Mouse (Mus musculus) limb, embryonic 11.5 days (tissue): ENCODE data around the gene A930018P22Rik. TPM values are rescaled to one million over a fixed set of nuclear protein-coding genes. Genes with fewer than 3 reads are reported as not detected.
A peak's percentile ranks its signal among the peaks of the same experiment; 100 is the strongest.

Source experiments
- ATAC-seq: fragments of 200-750 bp; cut with Nextera tagmentation; 2 replicates; pipeline ENCODE4 v1.8.0; 2017; ENCODE audit warnings: low read depth; ENCODE audit not compliant: insufficient number of reproducible peaks, low FRiP score, low TSS enrichment
- DNase-seq: peaks from one replicate; pipeline ENCODE4 v3.0.0-alpha.2; 2015; ENCODE audit warnings: low spot score
- H3K27ac ChIP-seq: fragments of 300-500 bp; sonication (generic); replicated peaks from 2 replicates; pipeline ENCODE4 v1.5.1; 2014; ENCODE audit warnings: low read depth, mild to moderate bottlenecking, low read length
- H3K27me3 ChIP-seq: fragments of 300-500 bp; sonication (generic); 2 replicates; pipeline ENCODE4 v1.6.1; 2014; ENCODE audit warnings: mild to moderate bottlenecking, low read length, mixed read lengths; ENCODE audit not compliant: control insufficient read depth, insufficient read depth
- H3K36me3 ChIP-seq: fragments of 300-500 bp; sonication (generic); 2 replicates; pipeline ENCODE4 v1.6.1; 2014; ENCODE audit warnings: mild to moderate bottlenecking, low read length, moderate library complexity, mixed read lengths; ENCODE audit not compliant: control insufficient read depth, insufficient read depth
- H3K4me1 ChIP-seq: fragments of 300-500 bp; sonication (generic); 2 replicates; pipeline ENCODE4 v1.6.1; 2014; ENCODE audit warnings: low read length, mixed read lengths; ENCODE audit not compliant: control insufficient read depth, insufficient read depth
- H3K4me2 ChIP-seq: fragments of 300-500 bp; sonication (generic); 2 replicates; pipeline ENCODE4 v1.6.1; 2014; ENCODE audit warnings: low read depth, mild to moderate bottlenecking, moderate library complexity; ENCODE audit not compliant: severe bottlenecking
- H3K4me3 ChIP-seq: fragments of 300-500 bp; sonication (generic); 2 replicates; pipeline ENCODE4 v1.5.1; 2014; ENCODE audit warnings: low read depth, low read length
- H3K9ac ChIP-seq: fragments of 300-500 bp; sonication (generic); 2 replicates; pipeline ENCODE4 v1.6.1; 2014; ENCODE audit warnings: mild to moderate bottlenecking, low read length
- H3K9me3 ChIP-seq: fragments of 300-500 bp; sonication (generic); 2 replicates; pipeline ENCODE4 v1.6.1; 2016; ENCODE audit warnings: low read length; ENCODE audit not compliant: control insufficient read depth
- WGBS: fragments of 180-500 bp; shearing (Covaris S2); extraction: QIAGEN DNeasy Blood & Tissue Kit; methylation state at CpG from one replicate; pipeline ENCODE4 v1.1.7; 2014; 5-methylcytosine and 5-hydroxymethylcytosine counted together
- polyA plus RNA-seq: library from polyadenylated mRNA; unstranded; fragments of >200 nt; fragmentation: Nextera tagmentation; extraction: Ambion mirVana; gene quantifications from 2 replicates; pipeline ENCODE4 v1.2.1, GENCODE M21; 2014

Gene A930018P22Rik
- polyA plus RNA-seq, 1 experiment from 2014 or later = not detected

GRCm38 (mm10) chr2:104134150-104135056 is 11.8 kb downstream of the A930018P22Rik start:
- no peak overlapping the region for H3K4me3 ChIP-seq
- DNase-seq (peak; percentile 81), ATAC-seq (peak; percentile 49; the same call in 1 of the 2 replicates)
- H3K4me2 ChIP-seq = no peak overlapping the region
- H3K9me3 ChIP-seq = no peaks in the 10 kb centered on the region
- H3K27me3 ChIP-seq = no peaks in the 10 kb centered on the region
- no peaks in the 10 kb centered on the region for H3K4me1 ChIP-seq
- no peak overlapping the region for H3K9ac ChIP-seq
- WGBS = 47% methylated on average over 8 of the region's 8 CpGs
- no peak overlapping the region for H3K27ac ChIP-seq
- H3K36me3 ChIP-seq = no peaks in the 10 kb centered on the region

- H3K9me3 ChIP-seq = no peaks in the 10 kb centered on the region
- H3K27me3 ChIP-seq = no peaks in the 10 kb centered on the region
- 70% methylated on average over 2 of the region's 2 CpGs for WGBS
- no peak overlapping the region for H3K27ac ChIP-seq
- H3K4me1 ChIP-seq = no peaks in the 10 kb centered on the region
- H3K9ac ChIP-seq = no peak overlapping the region
- H3K36me3 ChIP-seq = no peaks in the 10 kb centered on the region
- H3K4me3 ChIP-seq = no peak overlapping the region
- DNase-seq (no peak), ATAC-seq (no peak)
- H3K4me2 ChIP-seq = no peak overlapping the region
Measured at GRCm38 (mm10) chr2:104135920-104136319, 13.4 kb downstream of the A930018P22Rik start.

GRCm38 (mm10) chr2:104142140-104142539 is 19.6 kb downstream of the A930018P22Rik start:
- Histone ChIP-seq H3K4me1 (no peaks in the 10 kb centered on the region), H3K4me3 (no peak overlapping the region), H3K27ac (no peak overlapping the region), H3K4me2 (no peak overlapping the region), H3K36me3 (no peaks in the 10 kb centered on the region), H3K9ac (no peak overlapping the region), H3K27me3 (no peaks in the 10 kb centered on the region), H3K9me3 (no peaks in the 10 kb centered on the region)
- 93% methylated on average over 8 of the region's 8 CpGs for WGBS
- DNase-seq = no peak
- no peak for ATAC-seq

- 89% methylated on average over 12 of the region's 12 CpGs for WGBS
- no peaks in the 10 kb centered on the region for H3K4me1 ChIP-seq
- H3K27me3 ChIP-seq = no peaks in the 10 kb centered on the region
- H3K9ac ChIP-seq = no peak overlapping the region
- H3K27ac ChIP-seq = no peak overlapping the region
- no peak overlapping the region for H3K4me3 ChIP-seq
- no peak overlapping the region for H3K4me2 ChIP-seq
- H3K36me3 ChIP-seq = no peaks in the 10 kb centered on the region
- DNase-seq (no peak), ATAC-seq (no peak)
- no peaks in the 10 kb centered on the region for H3K9me3 ChIP-seq
Measured at GRCm38 (mm10) chr2:104144004-104144403, 21.4 kb downstream of the A930018P22Rik start.

GRCm38 (mm10) chr2:104145983-104146382 is 23.4 kb downstream of the A930018P22Rik start:
- no peaks in the 10 kb centered on the region for H3K36me3 ChIP-seq
- no peaks in the 10 kb centered on the region for H3K9me3 ChIP-seq
- H3K9ac ChIP-seq = no peak overlapping the region
- no peaks in the 10 kb centered on the region for H3K4me1 ChIP-seq
- ATAC-seq (no peak), DNase-seq (no peak)
- H3K4me2 ChIP-seq = no peak overlapping the region
- H3K27me3 ChIP-seq = no peaks in the 10 kb centered on the region
- WGBS = 75% methylated on average over 1 of the region's 1 CpGs
- no peak overlapping the region for H3K4me3 ChIP-seq
- H3K27ac ChIP-seq = no peak overlapping the region

GRCm38 (mm10) chr2:104147910-104148561 is 25.5 kb downstream of the A930018P22Rik start:
- Histone ChIP-seq H3K4me1 (no peaks in the 10 kb centered on the region), H3K9me3 (no peaks in the 10 kb centered on the region), H3K9ac (no peak overlapping the region), H3K27ac (no peak overlapping the region), H3K27me3 (no peaks in the 10 kb centered on the region), H3K4me2 (no peak overlapping the region), H3K36me3 (no peaks in the 10 kb centered on the region), H3K4me3 (no peak overlapping the region)
- DNase-seq = no peak
- no peak for ATAC-seq
- WGBS = 67% methylated on average over 4 of the region's 4 CpGs

GRCm38 (mm10) chr2:104150608-104151397 is 28.2 kb downstream of the A930018P22Rik start:
- ATAC-seq = no peak
- H3K27ac ChIP-seq = no peak overlapping the region
- no peak for DNase-seq
- no peaks in the 10 kb centered on the region for H3K36me3 ChIP-seq
- no peaks in the 10 kb centered on the region for H3K9me3 ChIP-seq
- H3K4me3 ChIP-seq = no peak overlapping the region
- H3K4me2 ChIP-seq = no peak overlapping the region
- no peaks in the 10 kb centered on the region for H3K27me3 ChIP-seq
- H3K9ac ChIP-seq = no peak overlapping the region
- no peaks in the 10 kb centered on the region for H3K4me1 ChIP-seq
- WGBS = 83% methylated on average over 6 of the region's 6 CpGs

- no peaks in the 10 kb centered on the region for H3K9me3 ChIP-seq
- DNase-seq = no peak
- no peaks in the 10 kb centered on the region for H3K4me1 ChIP-seq
- no peak overlapping the region for H3K27ac ChIP-seq
- no peaks in the 10 kb centered on the region for H3K27me3 ChIP-seq
- WGBS = 86% methylated on average over 4 of the region's 4 CpGs
- no peaks in the 10 kb centered on the region for H3K36me3 ChIP-seq
- no peak overlapping the region for H3K4me2 ChIP-seq
- H3K9ac ChIP-seq = no peak overlapping the region
- no peak overlapping the region for H3K4me3 ChIP-seq
- ATAC-seq = no peak
Measured at GRCm38 (mm10) chr2:104153345-104153744, 30.8 kb downstream of the A930018P22Rik start.
